Comparison of ENCODE assay signal across 8 mouse cellular contexts in the genomic region with DNA sequence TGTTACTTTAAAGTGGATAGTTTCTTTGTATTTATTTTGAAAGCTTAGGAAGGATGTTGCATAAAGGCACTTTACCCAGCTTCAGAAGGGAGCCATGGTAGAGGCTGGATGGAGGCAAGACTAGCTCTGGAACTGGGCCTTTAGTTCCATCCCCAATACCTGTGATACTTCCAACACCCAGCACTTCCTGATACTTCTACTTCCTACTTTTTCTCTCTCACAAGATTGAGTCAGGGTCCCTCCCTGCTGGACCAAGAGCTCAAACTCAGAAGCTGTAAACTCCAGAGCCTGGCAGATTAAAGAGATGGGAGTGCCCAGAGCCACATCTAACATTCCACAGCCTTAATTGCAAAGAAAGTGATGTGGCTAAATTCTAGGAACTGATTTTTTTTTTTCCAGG. TPM values are rescaled to one million over a fixed set of nuclear protein-coding genes. Genes with fewer than 3 reads are reported as not detected.
DNase-seq lines count a peak whose midpoint lies in the region; ATAC-seq and TF ChIP-seq lines count a peak whose summit lies in the region.

No protein-coding gene starts in this region.

- peak overlapping the region; percentile 70 for H3K4me2 ChIP-seq in forebrain, embryonic 12.5 days
- H3K4me2 ChIP-seq in liver, embryonic 13.5 days: peak overlapping the region; percentile 79

- peaks cover 4% of the 10 kb centered on the region for H3K4me1 ChIP-seq in heart, adult 2 months (ENCODE audit: control insufficient read depth, insufficient read depth, low read length)
- H3K4me1 ChIP-seq in forebrain, embryonic 12.5 days: peaks cover 32% of the 10 kb centered on the region
- H3K4me1 ChIP-seq in liver, embryonic 13.5 days (replicated peaks): peaks cover 62% of the 10 kb centered on the region

- H3K79me2 ChIP-seq in heart, adult 2 months (replicated peaks; ENCODE audit: control insufficient read depth, insufficient read depth, low read length): no peaks in the 10 kb centered on the region

- peak overlapping the region; percentile 67 for H3K4me3 ChIP-seq in heart, adult 2 months
- H3K4me3 ChIP-seq in forebrain, embryonic 12.5 days (replicated peaks): peak overlapping the region; percentile 45
- H3K4me3 ChIP-seq in liver, embryonic 13.5 days (replicated peaks): peak overlapping the region; percentile 63

- no peak for TF ChIP-seq CTCF in heart, adult 2 months (IDR thresholded peaks at IDR 0.05)

- intact Hi-C loops in heart, adult 2 months (cut with DNase I): loop anchor here (2.0 to 10.0 kb wide), 6 partner anchors 54 to 1870 kb away; a partner anchor contains a TSS

- peak overlapping the region; percentile 23 for H3K9ac ChIP-seq in heart, adult 2 months (ENCODE audit: low read depth, low read length)
- peak overlapping the region; percentile 75; the same call in 1 of the 2 replicates for H3K9ac ChIP-seq in forebrain, embryonic 12.5 days
- peak overlapping the region; percentile 88 for H3K9ac ChIP-seq in liver, embryonic 13.5 days

- no peak for ATAC-seq in forebrain, embryonic 12.5 days (ENCODE audit: low FRiP score)
- ATAC-seq in liver, embryonic 13.5 days (ENCODE audit: low read depth): no peak

- peak overlapping the region; percentile 95 for H3K27ac ChIP-seq in heart, adult 2 months
- peak overlapping the region; percentile 99 for H3K27ac ChIP-seq in forebrain, embryonic 12.5 days
- H3K27ac ChIP-seq in liver, embryonic 13.5 days: peak overlapping the region; percentile 100

- H3K36me3 ChIP-seq in heart, adult 2 months (ENCODE audit: control insufficient read depth, insufficient read depth, low read length): peaks cover 4% of the 10 kb centered on the region; the same call in 1 of the 2 replicates
- no peaks in the 10 kb centered on the region for H3K36me3 ChIP-seq in forebrain, embryonic 12.5 days (replicated peaks)
- H3K36me3 ChIP-seq in liver, embryonic 13.5 days: no peaks in the 10 kb centered on the region

- TF ChIP-seq EP300 in heart, adult 2 months (IDR thresholded peaks at IDR 0.05; ENCODE audit: insufficient read depth, low read depth, low read length): no peak

- H3K9me3 ChIP-seq in forebrain, embryonic 12.5 days: no peaks in the 10 kb centered on the region
- no peaks in the 10 kb centered on the region for H3K9me3 ChIP-seq in liver, embryonic 13.5 days (replicated peaks)

- no peak for DNase-seq in heart, adult 2 months
- DNase-seq in heart, adult 8-10 months (ENCODE audit: low spot score): no peak
- DNase-seq in ES-CJ7 (ENCODE audit: low read depth, low spot score): peak; percentile 54
- DNase-seq in liver, embryonic 13.5 days: peak; percentile 13
- DNase-seq in thymus, postnatal 25 days: peak; percentile 33
- DNase-seq in urinary bladder, postnatal 36 days (ENCODE audit: low spot score in 2 of 2): no peak
- DNase-seq in ovary, postnatal 36 days (ENCODE audit: low spot score): no peak

- no peak for TF ChIP-seq POLR2A in heart, adult 2 months (IDR thresholded peaks at IDR 0.05; ENCODE audit: insufficient read depth, low read depth, low read length)

- H3K27me3 ChIP-seq in heart, adult 2 months (ENCODE audit: control insufficient read depth, insufficient read depth, low read length): no peaks in the 10 kb centered on the region
- H3K27me3 ChIP-seq in forebrain, embryonic 12.5 days: no peaks in the 10 kb centered on the region
- no peaks in the 10 kb centered on the region for H3K27me3 ChIP-seq in liver, embryonic 13.5 days

RNA-seq across cellular contexts. Expression of a gene that starts 2.9 kb away (rescaled TPM):
- 10 to 100 TPM; 47.3 to 51.7 TPM for total RNA-seq in heart, adult 2 months (2021)
- polyA plus RNA-seq in heart, adult 2 months (2012; rRNA removed): 1.7 and 2.5 TPM in 2 replicates
- 10 to 100 TPM; 42.4 to 50.0 (median 46.1) TPM for total RNA-seq in heart, adult 8-10 months (2022)
- 137 and 142 TPM in 2 replicates for polyA plus RNA-seq in forebrain, embryonic 12.5 days (2016; fragmentation: Nextera tagmentation; extraction: Ambion mirVana)
- polyA plus RNA-seq in liver, embryonic 13.5 days (2015; fragmentation: Nextera tagmentation; extraction: Ambion mirVana): 116 and 152 TPM in 2 replicates

RNA-seq across cellular contexts. Expression of a gene that starts 8.8 kb away (rescaled TPM):
- total RNA-seq in heart, adult 2 months (2021): 1 to 10 TPM; 1.5 to 2.3 TPM
- polyA plus RNA-seq in heart, adult 2 months (2012; rRNA removed): 1.1 and 1.6 TPM in 2 replicates
- 1 to 10 TPM; 1.1 to 4.0 (median 2.0) TPM for total RNA-seq in heart, adult 8-10 months (2022)
- 5.8 and 6.6 TPM in 2 replicates for polyA plus RNA-seq in forebrain, embryonic 12.5 days (2016; fragmentation: Nextera tagmentation; extraction: Ambion mirVana)
- polyA plus RNA-seq in liver, embryonic 13.5 days (2015; fragmentation: Nextera tagmentation; extraction: Ambion mirVana): 5.9 and 7.2 TPM in 2 replicates

RNA-seq across cellular contexts. Expression of a gene that starts 10.2 kb away (rescaled TPM):
- total RNA-seq in heart, adult 2 months (2021): 1 to 10 TPM; 1.4 to 2.8 TPM
- 0.61 TPM in 1 of 2 replicates, not detected in the other for polyA plus RNA-seq in heart, adult 2 months (2012; rRNA removed)
- total RNA-seq in heart, adult 8-10 months (2022): 1 to 10 TPM; 1.8 to 4.3 (median 2.7) TPM
- 1.3 and 3.7 TPM in 2 replicates for polyA plus RNA-seq in forebrain, embryonic 12.5 days (2016; fragmentation: Nextera tagmentation; extraction: Ambion mirVana)
- 1.2 and 4.3 TPM in 2 replicates for polyA plus RNA-seq in liver, embryonic 13.5 days (2015; fragmentation: Nextera tagmentation; extraction: Ambion mirVana)

RNA-seq across cellular contexts. Expression of a gene that starts 10.3 kb away (rescaled TPM):
- 1 to 10 TPM; 5.2 to 8.4 TPM for total RNA-seq in heart, adult 2 months (2021)
- polyA plus RNA-seq in heart, adult 2 months (2012; rRNA removed): 1.00 TPM in 1 of 2 replicates, not detected in the other
- 10 to 100 TPM in 2 of 4 experiments, 1 to 10 TPM in 2; 5.9 to 13.7 (median 10.7) TPM for total RNA-seq in heart, adult 8-10 months (2022)
- 7.2 and 9.5 TPM in 2 replicates for polyA plus RNA-seq in forebrain, embryonic 12.5 days (2016; fragmentation: Nextera tagmentation; extraction: Ambion mirVana)
- 5.0 and 12.7 TPM in 2 replicates for polyA plus RNA-seq in liver, embryonic 13.5 days (2015; fragmentation: Nextera tagmentation; extraction: Ambion mirVana)

RNA-seq across cellular contexts. Expression of a gene that starts 13.1 kb away (rescaled TPM):
- total RNA-seq in heart, adult 2 months (2021): 10 to 100 TPM; 16.4 to 19.5 TPM
- polyA plus RNA-seq in heart, adult 2 months (2012; rRNA removed): 3.3 TPM in 2 replicates
- 10 to 100 TPM; 18.1 to 34.4 (median 24.0) TPM for total RNA-seq in heart, adult 8-10 months (2022)
- 8.9 and 11.4 TPM in 2 replicates for polyA plus RNA-seq in forebrain, embryonic 12.5 days (2016; fragmentation: Nextera tagmentation; extraction: Ambion mirVana)
- polyA plus RNA-seq in liver, embryonic 13.5 days (2015; fragmentation: Nextera tagmentation; extraction: Ambion mirVana): 6.5 and 14.1 TPM in 2 replicates

Comparison
In these comparisons a context has a peak if more than half of its experiments do, and no peak if none do; other contexts are left out.
1. DNase-seq: peak in ES-CJ7 (single experiment), liver, embryonic 13.5 days (single experiment) and thymus, postnatal 25 days (single experiment); none in heart, adult 2 months (0 of 2), heart, adult 8-10 months (single experiment), urinary bladder, postnatal 36 days (0 of 2) and ovary, postnatal 36 days (single experiment).
2. H3K9ac ChIP-seq: peak in every context shown above with its lines; median percentile 88 in liver, embryonic 13.5 days; 75 in forebrain, embryonic 12.5 days; 23 in heart, adult 2 months.
3. RNA of a gene that starts 2.9 kb away (polyA plus RNA-seq): 116 to 152 TPM in liver, embryonic 13.5 days and 137 to 142 TPM in forebrain, embryonic 12.5 days; 1.7 to 2.5 TPM in heart, adult 2 months; every median in the first group is over 10 times any median in the second.
4. Peak in every context shown above with its lines, with median percentiles within 50 percentile points of each other: H3K27ac ChIP-seq and H3K4me3 ChIP-seq.